Mouse (Mus musculus) left cerebral cortex, adult 2 months (tissue): ENCODE measurements at regions not wholly inside any gene's neighbourhood (a gene's known extent, or its start where the extent isn't known, plus 50 kb on each side); places are given as distances from the start of the nearest gene placed in this dataset.
A peak's percentile ranks its signal among the peaks of the same experiment; 100 is the strongest.

Source experiments
- DNase-seq, 2 experiments: peaks; one replicate each; pipeline ENCODE4 v3.0.0; 2021 to 2022; ENCODE audit warnings: low spot score in 2 of 2, mixed read lengths in 1 of 2; ENCODE audit errors: extremely low spot score in 1 of 2
- H3K27ac ChIP-seq: fragments of 200-600 bp; 2 replicates; pipeline ENCODE4 v1.8.1; 2022
- H3K4me3 ChIP-seq: fragments of 200-600 bp; 2 replicates; pipeline ENCODE4 v1.8.1; 2022
- CTCF ChIP-seq: fragments of 200-600 bp; IDR thresholded peaks from 2 replicates; pipeline ENCODE4 v1.8.1; 2022; ENCODE audit warnings: antibody characterized with exemption, mild to moderate bottlenecking, moderate library complexity
- intact Hi-C: fragments of 180-260 bp; cut with DNase I; formaldehyde crosslinking; loops from one replicate; pipeline ENCODE4 v1.15.1; 2025

GRCm38 (mm10) chr4:96895223-96895622 lies 110.2 kb upstream of the Gm12695 start:
- no peak overlapping the region for H3K4me3 ChIP-seq
- intact Hi-C loops, result no loop called here
- no peak for DNase-seq
- TF ChIP-seq CTCF, result no peak
- H3K27ac ChIP-seq, result no peak overlapping the region

- intact Hi-C loops, result no loop called here
- no peak overlapping the region for H3K27ac ChIP-seq
- no peak for DNase-seq
- TF ChIP-seq CTCF, result no peak
- H3K4me3 ChIP-seq, result no peak overlapping the region
Measured at GRCm38 (mm10) chr4:96881077-96881476, 96.1 kb upstream of the Gm12695 start.

GRCm38 (mm10) chr4:96878016-96878415 lies 93.0 kb upstream of the Gm12695 start:
- intact Hi-C loops, result no loop called here
- DNase-seq, result no peak
- TF ChIP-seq CTCF, result no peak
- Histone ChIP-seq H3K27ac (0 out of 2 replicates have a peak overlapping the region, but pooled peaks have one; percentile 24), H3K4me3 (no peak overlapping the region)

GRCm38 (mm10) chr4:96874644-96875043 lies 89.7 kb upstream of the Gm12695 start:
- no peak for DNase-seq
- intact Hi-C loops, result no loop called here
- Histone ChIP-seq H3K4me3 (no peak overlapping the region), H3K27ac (no peak overlapping the region)
- peak; percentile 20 for TF ChIP-seq CTCF

GRCm38 (mm10) chr4:96845170-96845569 lies 60.2 kb upstream of the Gm12695 start:
- Histone ChIP-seq H3K4me3 (no peak overlapping the region), H3K27ac (no peak overlapping the region)
- no peak for TF ChIP-seq CTCF
- no peak for DNase-seq
- intact Hi-C loops, result no loop called here
